Mouse (Mus musculus) testis, adult 2 months (tissue): ENCODE results near the gene Olfr170. TPM values are rescaled to one million over a fixed set of nuclear protein-coding genes. Genes with fewer than 3 reads are reported as not detected.
"Not testable (repeated sequence)": the region's sequence is repeated elsewhere in the genome, so short reads cannot be mapped to it uniquely, and the experiment has no call there.

Source experiments
- H3K27ac ChIP-seq: fragments of 200-500 bp; 2 replicates; pipeline ENCODE4 v1.5.1; 2012; ENCODE audit warnings: low read depth, low read length; ENCODE audit not compliant: control insufficient read depth, insufficient read depth
- H3K27me3 ChIP-seq: fragments of 200-500 bp; 2 replicates; pipeline ENCODE4 v1.6.1; 2012; ENCODE audit warnings: mild to moderate bottlenecking, low read length, moderate library complexity; ENCODE audit not compliant: control insufficient read depth, insufficient read depth
- H3K36me3 ChIP-seq: fragments of 200-500 bp; 2 replicates; pipeline ENCODE4 v1.6.1; 2012; ENCODE audit warnings: mild to moderate bottlenecking, low read length; ENCODE audit not compliant: control insufficient read depth, insufficient read depth
- H3K4me1 ChIP-seq: fragments of 200-500 bp; 2 replicates; pipeline ENCODE4 v1.6.1; 2012; ENCODE audit warnings: low read length; ENCODE audit not compliant: control insufficient read depth, insufficient read depth
- H3K4me3 ChIP-seq: fragments of 200-500 bp; 2 replicates; pipeline ENCODE4 v1.5.1; 2012; ENCODE audit warnings: low read depth, mild to moderate bottlenecking, low read length, moderate library complexity, mixed read lengths; ENCODE audit not compliant: control insufficient read depth
- CTCF ChIP-seq: fragments of 200-500 bp; IDR thresholded peaks from 2 replicates; pipeline ENCODE4 v1.5.1; 2012; ENCODE audit warnings: low read depth, mild to moderate bottlenecking, inconsistent platforms, low read length, moderate library complexity; ENCODE audit not compliant: control insufficient read depth, insufficient read depth, insufficient replicate concordance
- POLR2A ChIP-seq: fragments of 200-500 bp; IDR thresholded peaks from 2 replicates; pipeline ENCODE4 v1.6.1; 2012; ENCODE audit warnings: low read depth, mild to moderate bottlenecking, inconsistent platforms, low read length, moderate library complexity; ENCODE audit not compliant: control insufficient read depth
- polyA plus RNA-seq: library from polyadenylated mRNA; depleted of rRNA; stranded (reverse); fragments of >200 nt; gene quantifications from 2 replicates; pipeline ENCODE4 v1.2.3, GENCODE M21; 2012; rRNA removed

Gene Olfr170
- polyA plus RNA-seq: not detected in 2 replicates

GRCm38 (mm10) chr16:19611782-19612181, at the start of gene Olfr170:
Gene Olfr170, minus strand, starts transcription at chr16:19611882.
- not testable (repeated sequence) for H3K4me3 ChIP-seq, H3K27me3 ChIP-seq, H3K4me1 ChIP-seq, H3K27ac ChIP-seq, H3K36me3 ChIP-seq

- Histone ChIP-seq H3K4me1 (no peaks in the 10 kb centered on the region), H3K36me3 (no peaks in the 10 kb centered on the region), H3K27me3 (no peaks in the 10 kb centered on the region), H3K4me3 (no peak within 1 kb of the TSS), H3K27ac (no peak within 1 kb of the TSS)
- no peak for TF ChIP-seq POLR2A
- no peak for TF ChIP-seq CTCF
These were observed 18.1 kb upstream of the Olfr170 start, which contains the start of gene Olfr171 for GRCm38 (mm10) chr16:19629816-19630215. Gene Olfr171, minus strand, starts transcription at chr16:19629916.

- H3K27ac ChIP-seq: no peak overlapping the region
- TF ChIP-seq POLR2A (no peak), CTCF (no peak)
- no peaks in the 10 kb centered on the region for H3K36me3 ChIP-seq
- H3K4me1 ChIP-seq: no peaks in the 10 kb centered on the region
- H3K4me3 ChIP-seq: no peak overlapping the region
- H3K27me3 ChIP-seq: no peaks in the 10 kb centered on the region
These were observed 8.5 kb downstream of the Olfr170 start for GRCm38 (mm10) chr16:19603166-19603565.

- not testable (repeated sequence) for H3K4me3 ChIP-seq, H3K36me3 ChIP-seq, H3K4me1 ChIP-seq, H3K27me3 ChIP-seq, H3K27ac ChIP-seq
These were observed 40.0 kb downstream of the Olfr170 start, which contains the start of gene Olfr169 for GRCm38 (mm10) chr16:19571709-19572108. Gene Olfr169, minus strand, starts transcription at chr16:19571809.

Other genes starting within 250 kb of the Olfr170 start
- 0.17 and 0.23 TPM in 2 replicates for gene Olfr165, start 188.7 kb downstream of the Olfr170 start, polyA plus RNA-seq
- 0.02 TPM in 1 of 2 replicates, not detected in the other for gene Olfr166, start 128.2 kb downstream of the Olfr170 start, polyA plus RNA-seq
- not detected in 2 replicates for gene Olfr167, start 89.6 kb downstream of the Olfr170 start, polyA plus RNA-seq
- not detected in 2 replicates for gene Olfr168, start 76.3 kb downstream of the Olfr170 start, polyA plus RNA-seq
- 0.22 and 0.26 TPM in 2 replicates for gene Olfr169, start 40.1 kb downstream of the Olfr170 start, polyA plus RNA-seq
- not detected in 2 replicates for gene Olfr171, start 18.0 kb upstream of the Olfr170 start, polyA plus RNA-seq
- 0.05 and 0.12 TPM in 2 replicates for gene Lamp3, start 94.5 kb upstream of the Olfr170 start, polyA plus RNA-seq
- gene B3gnt5, start 148.3 kb upstream of the Olfr170 start, polyA plus RNA-seq: 0.19 TPM in 1 of 2 replicates, not detected in the other